Mouse (Mus musculus): ENCODE results near the gene Afmid. TPM values are rescaled to one million over a fixed set of nuclear protein-coding genes. Genes with fewer than 3 reads are reported as not detected.

Afmid gene
- polyA plus RNA-seq, 1 experiment from 2014 or later: 6.1 TPM

GRCm38 (mm10) chr11:117822728-117823241, 2.9 kb upstream of the Afmid start:
- WGBS: 67% methylated on average over 7 of the region's 7 CpGs
- no peak for ATAC-seq (ENCODE audit: low FRiP score, low TSS enrichment)
- Histone ChIP-seq H3K4me3 (ENCODE audit: low read length) (no peak overlapping the region), H3K4me1 (ENCODE audit: insufficient read depth, low read length) (peaks cover 42% of the 10 kb centered on the region), H3K9ac (replicated peaks; ENCODE audit: low read length) (peak overlapping the region; percentile 22; the same call in 1 of the 2 replicates), H3K27ac (ENCODE audit: low read length) (no peak overlapping the region), H3K36me3 (ENCODE audit: insufficient read depth, low read length) (peaks cover 35% of the 10 kb centered on the region), H3K27me3 (ENCODE audit: insufficient read depth, low read length) (no peaks in the 10 kb centered on the region), H3K4me2 (replicated peaks; ENCODE audit: low read depth, low read length) (0 out of 2 replicates have a peak overlapping the region, but pooled peaks have one; percentile 8), H3K9me3 (ENCODE audit: low read length) (no peaks in the 10 kb centered on the region)

GRCm38 (mm10) chr11:117823411-117823810, 2.3 kb upstream of the Afmid start:
- Histone ChIP-seq H3K9ac (replicated peaks; ENCODE audit: low read length) (0 out of 2 replicates have a peak overlapping the region, but pooled peaks have one; percentile 22), H3K4me2 (replicated peaks; ENCODE audit: low read depth, low read length) (no peak overlapping the region), H3K36me3 (ENCODE audit: insufficient read depth, low read length) (peaks cover 29% of the 10 kb centered on the region), H3K4me3 (ENCODE audit: low read length) (no peak overlapping the region), H3K4me1 (ENCODE audit: insufficient read depth, low read length) (peaks cover 49% of the 10 kb centered on the region), H3K27me3 (ENCODE audit: insufficient read depth, low read length) (no peaks in the 10 kb centered on the region), H3K27ac (ENCODE audit: low read length) (peak overlapping the region; percentile 48; the same call in 1 of the 2 replicates), H3K9me3 (ENCODE audit: low read length) (no peaks in the 10 kb centered on the region)
- WGBS: 88% methylated on average over 6 of the region's 6 CpGs
- no peak for ATAC-seq (ENCODE audit: low FRiP score, low TSS enrichment)

GRCm38 (mm10) chr11:117824060-117824969, 1.4 kb upstream of the Afmid start:
- H3K4me1 ChIP-seq (ENCODE audit: insufficient read depth, low read length): peaks cover 58% of the 10 kb centered on the region
- H3K27me3 ChIP-seq (ENCODE audit: insufficient read depth, low read length): no peaks in the 10 kb centered on the region
- ATAC-seq (ENCODE audit: low FRiP score, low TSS enrichment): peak; percentile 86
- H3K4me2 ChIP-seq (replicated peaks; ENCODE audit: low read depth, low read length): peak overlapping the region; percentile 87
- H3K4me3 ChIP-seq (ENCODE audit: low read length): peak overlapping the region; percentile 70
- WGBS: 15% methylated on average over 23 of the region's 23 CpGs
- H3K27ac ChIP-seq (ENCODE audit: low read length): peak overlapping the region; percentile 92
- H3K9me3 ChIP-seq (ENCODE audit: low read length): no peaks in the 10 kb centered on the region
- peaks cover 23% of the 10 kb centered on the region for H3K36me3 ChIP-seq (ENCODE audit: insufficient read depth, low read length)
- peak overlapping the region; percentile 84 for H3K9ac ChIP-seq (replicated peaks; ENCODE audit: low read length)

- Histone ChIP-seq H3K9ac (replicated peaks; ENCODE audit: low read length) (peak overlapping the region; percentile 84), H3K36me3 (ENCODE audit: insufficient read depth, low read length) (peaks cover 8% of the 10 kb centered on the region; the same call in 1 of the 2 replicates), H3K9me3 (ENCODE audit: low read length) (no peaks in the 10 kb centered on the region), H3K27me3 (ENCODE audit: insufficient read depth, low read length) (no peaks in the 10 kb centered on the region), H3K4me3 (ENCODE audit: low read length) (peak overlapping the region; percentile 70), H3K27ac (ENCODE audit: low read length) (peak overlapping the region; percentile 92), H3K4me2 (replicated peaks; ENCODE audit: low read depth, low read length) (peak overlapping the region; percentile 87), H3K4me1 (ENCODE audit: insufficient read depth, low read length) (peaks cover 72% of the 10 kb centered on the region)
- WGBS: 8% methylated on average over 5 of the region's 5 CpGs
- ATAC-seq (ENCODE audit: low FRiP score, low TSS enrichment): no peak; the same call in 1 of the 2 replicates
Measured at GRCm38 (mm10) chr11:117826164-117826563, 440 bp downstream of the Afmid start.

- 58% methylated on average over 8 of the region's 8 CpGs for WGBS
- Histone ChIP-seq H3K27me3 (ENCODE audit: insufficient read depth, low read length) (no peaks in the 10 kb centered on the region), H3K4me2 (replicated peaks; ENCODE audit: low read depth, low read length) (no peak overlapping the region; the same call in 1 of the 2 replicates), H3K4me3 (ENCODE audit: low read length) (no peak overlapping the region), H3K36me3 (ENCODE audit: insufficient read depth, low read length) (peaks cover 5% of the 10 kb centered on the region; the same call in 1 of the 2 replicates), H3K9me3 (ENCODE audit: low read length) (no peaks in the 10 kb centered on the region), H3K4me1 (ENCODE audit: insufficient read depth, low read length) (peaks cover 72% of the 10 kb centered on the region), H3K9ac (replicated peaks; ENCODE audit: low read length) (peak overlapping the region; percentile 84), H3K27ac (ENCODE audit: low read length) (no peak overlapping the region; the same call in 1 of the 2 replicates)
- ATAC-seq (ENCODE audit: low FRiP score, low TSS enrichment): no peak
Measured at GRCm38 (mm10) chr11:117826916-117827315, 1.2 kb downstream of the Afmid start.

GRCm38 (mm10) chr11:117827386-117827785, 1.7 kb downstream of the Afmid start:
- Histone ChIP-seq H3K36me3 (ENCODE audit: insufficient read depth, low read length) (peaks cover 5% of the 10 kb centered on the region; the same call in 1 of the 2 replicates), H3K4me3 (ENCODE audit: low read length) (no peak overlapping the region), H3K9ac (replicated peaks; ENCODE audit: low read length) (no peak overlapping the region), H3K4me1 (ENCODE audit: insufficient read depth, low read length) (peaks cover 77% of the 10 kb centered on the region), H3K9me3 (ENCODE audit: low read length) (no peaks in the 10 kb centered on the region), H3K27me3 (ENCODE audit: insufficient read depth, low read length) (no peaks in the 10 kb centered on the region), H3K27ac (ENCODE audit: low read length) (no peak overlapping the region), H3K4me2 (replicated peaks; ENCODE audit: low read depth, low read length) (no peak overlapping the region)
- ATAC-seq (ENCODE audit: low FRiP score, low TSS enrichment): no peak
- 63% methylated on average over 3 of the region's 3 CpGs for WGBS

GRCm38 (mm10) chr11:117828149-117828887, 2.6 kb downstream of the Afmid start:
- H3K4me1 ChIP-seq (ENCODE audit: insufficient read depth, low read length): peaks cover 67% of the 10 kb centered on the region
- no peak overlapping the region for H3K4me3 ChIP-seq (ENCODE audit: low read length)
- peaks cover under 1% of the 10 kb centered on the region; the same call in 1 of the 2 replicates for H3K36me3 ChIP-seq (ENCODE audit: insufficient read depth, low read length)
- 73% methylated on average over 18 of the region's 18 CpGs for WGBS
- no peak for ATAC-seq (ENCODE audit: low FRiP score, low TSS enrichment)
- H3K9ac ChIP-seq (replicated peaks; ENCODE audit: low read length): no peak overlapping the region
- no peak overlapping the region for H3K4me2 ChIP-seq (replicated peaks; ENCODE audit: low read depth, low read length)
- H3K27ac ChIP-seq (ENCODE audit: low read length): peak overlapping the region; percentile 81
- H3K9me3 ChIP-seq (ENCODE audit: low read length): no peaks in the 10 kb centered on the region
- no peaks in the 10 kb centered on the region for H3K27me3 ChIP-seq (ENCODE audit: insufficient read depth, low read length)

GRCm38 (mm10) chr11:117828888-117829604, 3.3 kb downstream of the Afmid start:
- H3K4me1 ChIP-seq (ENCODE audit: insufficient read depth, low read length): peaks cover 61% of the 10 kb centered on the region
- no peak overlapping the region for H3K4me2 ChIP-seq (replicated peaks; ENCODE audit: low read depth, low read length)
- peak overlapping the region; percentile 81 for H3K27ac ChIP-seq (ENCODE audit: low read length)
- no peaks in the 10 kb centered on the region for H3K9me3 ChIP-seq (ENCODE audit: low read length)
- ATAC-seq (ENCODE audit: low FRiP score, low TSS enrichment): no peak
- H3K9ac ChIP-seq (replicated peaks; ENCODE audit: low read length): no peak overlapping the region
- H3K4me3 ChIP-seq (ENCODE audit: low read length): no peak overlapping the region
- 50% methylated on average over 9 of the region's 9 CpGs for WGBS
- no peaks in the 10 kb centered on the region for H3K36me3 ChIP-seq (ENCODE audit: insufficient read depth, low read length)
- H3K27me3 ChIP-seq (ENCODE audit: insufficient read depth, low read length): no peaks in the 10 kb centered on the region

GRCm38 (mm10) chr11:117829671-117830215, 4.0 kb downstream of the Afmid start:
- no peak overlapping the region for H3K4me2 ChIP-seq (replicated peaks; ENCODE audit: low read depth, low read length)
- 22% methylated on average over 2 of the region's 2 CpGs for WGBS

More at GRCm38 (mm10) chr11:117829671-117830215, 4.0 kb downstream of the Afmid start:
- Histone ChIP-seq H3K9ac (replicated peaks; ENCODE audit: low read length) (no peak overlapping the region), H3K9me3 (ENCODE audit: low read length) (no peaks in the 10 kb centered on the region), H3K4me3 (ENCODE audit: low read length) (no peak overlapping the region), H3K4me1 (ENCODE audit: insufficient read depth, low read length) (peaks cover 57% of the 10 kb centered on the region), H3K36me3 (ENCODE audit: insufficient read depth, low read length) (no peaks in the 10 kb centered on the region), H3K27me3 (ENCODE audit: insufficient read depth, low read length) (no peaks in the 10 kb centered on the region), H3K27ac (ENCODE audit: low read length) (peak overlapping the region; percentile 81)
- no peak for ATAC-seq (ENCODE audit: low FRiP score, low TSS enrichment)

Data from kidney, embryonic 16.5 days (tissue).